Mouse (Mus musculus): ENCODE measurements around the gene Atp8b4.

GRCm38 (mm10) chr2:126394924-126395323 lies 105.5 kb downstream of the Atp8b4 start:
- TF ChIP-seq POLR2A (IDR thresholded peaks at IDR 0.05; ENCODE audit: low read depth, low read length) (no peak), CTCF (IDR thresholded peaks at IDR 0.05; ENCODE audit: borderline replicate concordance, insufficient read depth, low read length) (no peak)

All from embryonic fibroblast, embryonic 13.5 days (primary cell).